Mouse (Mus musculus) kidney, embryonic 16.5 days (tissue): Measurements from ENCODE around the gene Six5. TPM values are rescaled to one million over a fixed set of nuclear protein-coding genes. Genes with fewer than 3 reads are reported as not detected.
A peak's percentile ranks its signal among the peaks of the same experiment; 100 is the strongest.

Source experiments
- ATAC-seq: fragments of 200-750 bp; cut with Nextera tagmentation; 2 replicates; pipeline ENCODE4 v1.8.0; 2017; ENCODE audit warnings: moderate TSS enrichment; ENCODE audit not compliant: low FRiP score, low TSS enrichment
- H3K27ac ChIP-seq: fragments of 300-500 bp; sonication (generic); 2 replicates; pipeline ENCODE4 v1.5.1; 2014; ENCODE audit warnings: low read length
- H3K27me3 ChIP-seq: fragments of 300-500 bp; sonication (generic); 2 replicates; pipeline ENCODE4 v1.6.1; 2014; ENCODE audit warnings: low read length, control low read depth, mixed read lengths; ENCODE audit not compliant: insufficient read depth
- H3K36me3 ChIP-seq: fragments of 300-500 bp; sonication (generic); 2 replicates; pipeline ENCODE4 v1.6.1; 2014; ENCODE audit warnings: low read length, control low read depth, mixed read lengths; ENCODE audit not compliant: insufficient read depth
- H3K4me1 ChIP-seq: fragments of 300-500 bp; sonication (generic); 2 replicates; pipeline ENCODE4 v1.6.1; 2014; ENCODE audit warnings: low read length, control low read depth, mixed read lengths; ENCODE audit not compliant: insufficient read depth
- H3K4me2 ChIP-seq: fragments of 300-500 bp; sonication (generic); replicated peaks from 2 replicates; pipeline ENCODE4 v1.6.1; 2014; ENCODE audit warnings: low read depth, low read length
- H3K4me3 ChIP-seq: fragments of 300-500 bp; sonication (generic); 2 replicates; pipeline ENCODE4 v1.5.1; 2014; ENCODE audit warnings: mild to moderate bottlenecking, low read length
- H3K9ac ChIP-seq: fragments of 300-500 bp; sonication (generic); replicated peaks from 2 replicates; pipeline ENCODE4 v1.6.1; 2014; ENCODE audit warnings: low read length
- H3K9me3 ChIP-seq: fragments of 300-500 bp; sonication (generic); 2 replicates; pipeline ENCODE4 v1.6.1; 2016; ENCODE audit warnings: low read length, control low read depth
- WGBS: fragments of 180-500 bp; shearing (Covaris S2); extraction: QIAGEN DNeasy Blood & Tissue Kit; methylation state at CpG from one replicate; pipeline ENCODE4 v1.1.7; 2014; 5-methylcytosine and 5-hydroxymethylcytosine counted together
- polyA plus RNA-seq: library from polyadenylated mRNA; unstranded; fragments of >200 nt; fragmentation: Nextera tagmentation; extraction: Ambion mirVana; gene quantifications from 2 replicates; pipeline ENCODE4 v1.2.1, GENCODE M21; 2015

Gene Six5
- polyA plus RNA-seq, 1 experiment from 2014 or later = 9.5 TPM

DNA sequence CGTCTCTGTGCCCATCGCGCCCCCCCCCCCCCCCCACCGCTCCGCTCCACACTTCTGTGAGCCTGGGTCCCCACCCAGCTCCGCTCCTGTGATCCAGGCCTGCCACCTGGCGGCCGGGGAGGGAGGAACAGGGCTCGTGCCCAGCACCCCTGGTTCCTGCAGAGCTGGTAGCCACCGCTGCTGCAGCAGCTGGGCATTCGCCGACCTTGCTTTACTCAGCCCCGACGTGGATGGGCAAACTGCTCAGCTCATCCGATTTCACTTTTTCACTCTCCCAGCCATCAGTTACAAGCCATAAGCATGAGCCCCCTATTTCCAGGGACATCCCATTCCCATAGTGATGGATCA is 1.2 kb upstream of the Six5 start:
- peak overlapping the region; percentile 65 for H3K9ac ChIP-seq
- H3K4me1 ChIP-seq = peaks cover 38% of the 10 kb centered on the region
- 2% methylated on average over 15 of the region's 15 CpGs for WGBS
- peak overlapping the region; percentile 89 for H3K27ac ChIP-seq
- H3K4me2 ChIP-seq = peak overlapping the region; percentile 93
- no peaks in the 10 kb centered on the region for H3K9me3 ChIP-seq
- ATAC-seq = peak; percentile 57
- H3K36me3 ChIP-seq = peaks cover 13% of the 10 kb centered on the region; the same call in 1 of the 2 replicates
- H3K4me3 ChIP-seq = peak overlapping the region; percentile 84
- no peaks in the 10 kb centered on the region for H3K27me3 ChIP-seq

DNA sequence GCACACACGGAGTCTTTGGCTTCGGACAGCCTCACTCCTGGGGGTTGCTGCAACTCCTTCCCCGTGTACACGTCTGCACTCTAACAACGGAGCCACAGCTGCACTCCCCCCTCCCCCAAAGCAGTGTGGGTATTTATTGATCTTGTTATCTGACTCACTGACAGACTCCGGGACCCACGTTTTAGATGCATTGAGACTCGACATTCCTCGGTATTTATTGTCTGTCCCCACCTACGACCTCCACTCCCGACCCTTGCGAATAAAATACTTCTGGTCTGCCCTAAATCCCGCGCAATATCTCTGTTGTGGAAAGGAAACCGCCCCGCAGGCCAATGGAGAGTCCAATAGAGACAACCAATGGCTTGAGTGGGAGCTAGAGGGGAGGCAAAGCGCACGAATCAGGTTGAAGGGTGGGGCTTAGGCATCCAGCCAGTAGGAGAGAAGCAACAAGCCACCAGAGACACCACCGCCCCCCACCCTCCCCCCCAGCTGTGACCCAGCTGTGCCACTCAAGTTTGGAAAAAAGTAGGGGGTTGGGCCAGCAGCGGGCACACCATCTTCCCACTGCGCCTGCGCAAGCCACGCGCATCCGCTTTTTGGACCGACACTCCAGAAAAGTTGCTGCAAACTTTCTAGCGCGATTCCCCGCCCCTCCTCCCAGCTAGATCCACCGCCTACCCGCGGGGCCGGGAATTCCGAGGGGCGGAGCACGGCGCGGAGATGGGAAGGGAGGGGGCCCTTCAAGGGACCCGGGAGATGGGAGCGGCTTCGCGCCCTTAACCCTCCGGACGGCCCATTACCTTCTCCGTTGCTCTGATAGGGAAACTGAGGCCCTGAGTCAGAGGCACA is 633 bp upstream of the Six5 start:
- H3K4me2 ChIP-seq = peak overlapping the region; percentile 93
- ATAC-seq = peak; percentile 87
- no peaks in the 10 kb centered on the region for H3K27me3 ChIP-seq
- WGBS = under 1% methylated on average over 45 of the region's 45 CpGs
- H3K9me3 ChIP-seq = no peaks in the 10 kb centered on the region
- peak overlapping the region; percentile 99 for H3K27ac ChIP-seq
- peak overlapping the region; percentile 84 for H3K4me3 ChIP-seq
- H3K36me3 ChIP-seq = peaks cover 11% of the 10 kb centered on the region; the same call in 1 of the 2 replicates
- H3K4me1 ChIP-seq = peaks cover 38% of the 10 kb centered on the region
- H3K9ac ChIP-seq = peak overlapping the region; percentile 93

DNA sequence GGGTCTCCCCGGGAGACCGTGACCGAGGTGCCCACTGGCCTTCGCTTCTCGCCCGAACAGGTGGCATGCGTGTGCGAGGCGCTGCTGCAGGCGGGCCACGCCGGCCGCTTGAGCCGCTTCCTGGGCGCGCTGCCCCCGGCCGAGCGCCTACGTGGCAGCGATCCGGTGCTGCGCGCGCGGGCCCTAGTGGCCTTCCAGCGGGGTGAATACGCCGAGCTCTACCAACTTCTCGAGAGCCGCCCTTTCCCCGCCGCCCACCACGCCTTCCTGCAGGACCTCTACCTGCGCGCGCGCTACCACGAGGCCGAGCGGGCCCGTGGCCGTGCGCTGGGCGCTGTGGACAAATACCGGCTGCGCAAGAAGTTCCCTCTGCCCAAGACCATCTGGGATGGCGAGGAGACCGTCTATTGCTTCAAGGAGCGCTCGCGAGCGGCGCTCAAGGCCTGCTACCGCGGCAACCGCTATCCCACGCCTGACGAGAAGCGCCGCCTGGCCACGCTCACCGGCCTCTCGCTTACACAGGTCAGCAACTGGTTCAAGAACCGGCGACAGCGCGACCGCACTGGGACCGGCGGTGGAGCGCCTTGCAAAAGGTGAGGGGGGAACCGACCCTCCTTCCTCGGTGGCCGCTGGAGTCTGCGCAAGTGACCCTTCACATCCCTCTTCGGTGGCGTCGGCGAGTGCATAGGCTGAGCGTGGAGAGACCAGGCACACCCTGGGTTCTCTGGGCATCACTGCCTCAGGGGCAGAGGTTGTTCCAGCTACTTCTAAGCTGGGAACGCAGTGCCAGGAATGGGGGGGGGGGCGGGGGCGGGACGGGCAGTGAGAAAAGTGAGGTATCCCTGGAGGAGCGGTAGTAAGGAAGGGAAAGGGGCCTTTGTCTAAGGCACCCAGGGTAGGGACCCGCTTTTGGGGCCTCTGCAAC is 694 bp downstream of the Six5 start:
- peak overlapping the region; percentile 84 for H3K4me3 ChIP-seq
- no peaks in the 10 kb centered on the region for H3K9me3 ChIP-seq
- H3K9ac ChIP-seq = peak overlapping the region; percentile 93
- peak overlapping the region; percentile 99 for H3K27ac ChIP-seq
- peaks cover 10% of the 10 kb centered on the region; the same call in 1 of the 2 replicates for H3K36me3 ChIP-seq
- peaks cover 38% of the 10 kb centered on the region for H3K4me1 ChIP-seq
- under 1% methylated on average over 86 of the region's 87 CpGs for WGBS
- H3K4me2 ChIP-seq = peak overlapping the region; percentile 93
- no peaks in the 10 kb centered on the region for H3K27me3 ChIP-seq
- no peak; the same call in 1 of the 2 replicates for ATAC-seq

DNA sequence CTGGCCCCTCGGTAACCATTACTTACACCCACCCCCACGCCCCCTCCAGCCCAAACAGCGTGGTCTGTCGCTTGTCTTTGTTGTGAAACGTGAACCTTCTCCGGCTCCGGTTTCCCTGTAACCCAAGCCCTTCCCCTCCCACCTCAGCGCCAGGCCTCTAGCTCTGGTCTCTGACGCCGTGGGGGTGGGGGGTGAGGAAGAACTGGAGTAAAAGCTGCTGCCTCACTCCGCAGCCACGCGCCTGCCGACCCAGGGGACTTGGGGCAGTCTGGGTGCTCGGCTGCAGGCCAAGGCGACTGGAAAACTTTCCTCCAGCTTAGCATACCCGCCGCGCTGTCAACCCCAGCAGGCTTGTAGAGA is 1.3 kb downstream of the Six5 start:
- peaks cover 10% of the 10 kb centered on the region; the same call in 1 of the 2 replicates for H3K36me3 ChIP-seq
- peaks cover 38% of the 10 kb centered on the region for H3K4me1 ChIP-seq
- no peaks in the 10 kb centered on the region for H3K27me3 ChIP-seq
- peak overlapping the region; percentile 84 for H3K4me3 ChIP-seq
- peak overlapping the region; percentile 93 for H3K9ac ChIP-seq
- H3K4me2 ChIP-seq = peak overlapping the region; percentile 93
- peak overlapping the region; percentile 99 for H3K27ac ChIP-seq
- H3K9me3 ChIP-seq = no peaks in the 10 kb centered on the region
- under 1% methylated on average over 19 of the region's 19 CpGs for WGBS
- peak; percentile 14; the same call in 1 of the 2 replicates for ATAC-seq

DNA sequence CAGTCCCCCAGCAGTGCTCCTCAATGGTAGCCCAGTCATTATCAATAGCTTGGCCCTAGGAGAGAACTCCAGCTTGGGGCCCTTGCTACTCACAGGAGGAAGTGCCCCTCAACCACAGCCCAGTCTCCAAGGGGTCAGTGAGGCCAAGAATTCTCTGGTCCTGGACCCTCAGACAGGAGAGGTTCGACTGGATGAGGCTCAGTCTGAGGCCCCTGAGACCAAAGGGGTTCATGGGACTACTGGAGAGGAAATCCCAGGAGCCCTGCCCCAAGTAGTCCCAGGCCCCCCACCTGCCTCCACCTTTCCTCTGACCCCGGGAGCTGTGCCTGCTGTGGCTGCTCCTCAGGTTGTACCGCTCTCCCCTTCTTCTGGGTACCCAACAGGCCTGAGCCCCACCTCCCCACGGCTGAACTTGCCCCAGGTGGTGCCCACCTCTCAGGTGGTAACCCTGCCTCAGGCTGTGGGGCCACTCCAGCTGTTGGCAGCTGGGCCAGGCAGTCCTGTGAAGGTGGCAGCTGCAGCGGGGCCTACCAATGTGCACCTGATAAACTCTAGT is 2.1 kb downstream of the Six5 start:
- ATAC-seq = no peak
- peak overlapping the region; percentile 84 for H3K4me3 ChIP-seq
- peak overlapping the region; percentile 93 for H3K4me2 ChIP-seq
- no peaks in the 10 kb centered on the region for H3K9me3 ChIP-seq
- H3K27ac ChIP-seq = peak overlapping the region; percentile 99
- 47% methylated on average over 5 of the region's 5 CpGs for WGBS
- peaks cover 10% of the 10 kb centered on the region; the same call in 1 of the 2 replicates for H3K36me3 ChIP-seq
- H3K4me1 ChIP-seq = peaks cover 38% of the 10 kb centered on the region
- peak overlapping the region; percentile 93 for H3K9ac ChIP-seq
- no peaks in the 10 kb centered on the region for H3K27me3 ChIP-seq

DNA sequence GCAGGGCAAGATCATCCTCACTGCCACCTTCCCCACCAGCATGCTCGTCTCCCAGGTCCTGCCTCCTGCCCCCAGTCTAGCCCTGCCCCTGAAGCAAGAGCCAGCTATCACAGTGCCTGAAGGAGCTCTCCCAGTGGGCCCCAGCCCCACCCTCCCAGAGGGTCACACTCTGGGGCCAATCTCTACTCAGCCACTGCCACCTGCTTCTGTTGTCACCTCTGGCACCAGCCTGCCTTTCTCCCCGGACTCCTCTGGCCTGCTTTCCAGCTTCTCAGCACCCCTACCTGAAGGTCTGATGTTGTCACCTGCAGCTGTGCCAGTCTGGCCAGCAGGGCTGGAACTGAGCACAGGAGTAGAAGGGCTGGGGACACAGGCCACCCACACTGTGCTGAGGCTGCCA is 2.8 kb downstream of the Six5 start:
- H3K4me1 ChIP-seq = peaks cover 31% of the 10 kb centered on the region
- peak overlapping the region; percentile 93; the same call in 1 of the 2 replicates for H3K4me2 ChIP-seq
- H3K9ac ChIP-seq = no peak overlapping the region
- ATAC-seq = no peak
- peaks cover 10% of the 10 kb centered on the region; the same call in 1 of the 2 replicates for H3K36me3 ChIP-seq
- 52% methylated on average over 2 of the region's 2 CpGs for WGBS
- H3K27ac ChIP-seq = no peak overlapping the region
- no peaks in the 10 kb centered on the region for H3K9me3 ChIP-seq
- H3K27me3 ChIP-seq = no peaks in the 10 kb centered on the region
- no peak overlapping the region for H3K4me3 ChIP-seq

DNA sequence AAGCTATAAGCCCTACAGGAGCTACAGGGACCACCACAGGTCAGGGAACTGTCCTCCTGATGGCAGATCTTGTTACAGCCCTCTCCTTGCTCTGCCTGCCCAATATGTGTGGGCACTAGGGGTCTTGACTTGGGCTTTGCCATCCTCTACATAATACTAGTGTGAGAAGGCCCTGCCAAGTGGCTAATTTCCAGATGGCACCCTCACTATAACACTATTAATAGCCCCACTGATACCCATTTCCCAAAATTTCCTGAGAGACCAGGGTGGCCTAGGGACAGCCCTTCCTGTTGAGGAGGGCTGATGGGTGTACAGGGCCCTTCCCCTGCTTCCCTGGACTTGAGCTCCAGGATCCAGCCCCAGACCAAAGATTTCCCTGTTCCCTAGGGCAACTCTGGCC is 3.5 kb downstream of the Six5 start:
- Histone ChIP-seq H3K4me3 (no peak overlapping the region), H3K9ac (no peak overlapping the region), H3K27me3 (no peaks in the 10 kb centered on the region), H3K27ac (no peak overlapping the region), H3K4me2 (no peak overlapping the region), H3K9me3 (no peaks in the 10 kb centered on the region), H3K36me3 (peaks cover 10% of the 10 kb centered on the region; the same call in 1 of the 2 replicates), H3K4me1 (peaks cover 24% of the 10 kb centered on the region)
- no peak for ATAC-seq

DNA sequence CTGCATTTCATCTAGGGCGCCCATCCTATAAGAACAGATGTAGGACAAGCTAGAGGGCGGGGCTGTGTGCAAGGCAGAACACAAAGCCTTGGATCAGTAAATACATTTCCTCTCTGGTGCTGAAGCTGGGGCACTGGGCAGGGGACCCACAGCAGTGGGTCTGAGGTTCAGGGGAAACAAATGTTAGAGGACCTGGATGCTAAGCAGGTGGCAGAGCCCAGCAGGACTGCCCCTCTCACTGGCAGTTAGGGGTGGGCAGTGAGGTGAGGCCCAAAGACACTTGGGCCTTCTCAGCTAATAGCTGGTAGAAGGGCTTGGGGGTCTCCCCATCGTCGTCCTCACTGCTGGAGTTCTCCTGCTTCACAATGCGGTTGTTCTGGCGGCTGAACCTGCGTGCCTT is 4.4 kb downstream of the Six5 start:
- no peak for ATAC-seq
- H3K36me3 ChIP-seq = peaks cover 10% of the 10 kb centered on the region; the same call in 1 of the 2 replicates
- H3K27ac ChIP-seq = no peak overlapping the region
- peaks cover 18% of the 10 kb centered on the region for H3K4me1 ChIP-seq
- H3K4me2 ChIP-seq = no peak overlapping the region
- no peak overlapping the region for H3K4me3 ChIP-seq
- no peak overlapping the region for H3K9ac ChIP-seq
- H3K9me3 ChIP-seq = no peaks in the 10 kb centered on the region
- 69% methylated on average over 7 of the region's 7 CpGs for WGBS
- no peaks in the 10 kb centered on the region for H3K27me3 ChIP-seq

DNA sequence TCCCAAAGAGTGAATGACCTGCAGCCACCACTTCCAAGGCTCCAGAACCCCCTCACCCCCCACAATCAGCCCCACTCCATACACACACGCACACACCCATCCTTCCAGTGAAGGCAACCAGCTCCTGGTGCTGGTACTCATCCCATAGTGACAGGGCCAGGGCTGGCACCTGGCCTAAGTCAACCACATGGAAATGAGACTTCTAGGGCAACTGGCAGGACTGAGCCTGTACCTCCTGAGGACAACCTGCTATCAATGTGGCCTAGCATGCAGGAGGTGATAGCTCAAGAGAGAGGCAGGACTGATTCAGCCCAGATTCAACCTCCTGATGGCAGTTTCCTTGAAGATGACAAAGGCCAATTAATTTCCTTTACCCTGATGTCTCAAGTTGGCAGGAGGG is 5.9 kb downstream of the Six5 start:
- Histone ChIP-seq H3K27me3 (no peaks in the 10 kb centered on the region), H3K4me2 (no peak overlapping the region), H3K27ac (no peak overlapping the region), H3K36me3 (peaks cover 10% of the 10 kb centered on the region; the same call in 1 of the 2 replicates), H3K4me3 (no peak overlapping the region), H3K4me1 (peaks cover 18% of the 10 kb centered on the region), H3K9ac (no peak overlapping the region), H3K9me3 (no peaks in the 10 kb centered on the region)
- no peak for ATAC-seq
- WGBS = 83% methylated on average over 1 of the region's 1 CpGs
